Mouse (Mus musculus): ENCODE data around the gene Cdc123. TPM values are rescaled to one million over a fixed set of nuclear protein-coding genes. Genes with fewer than 3 reads are reported as not detected.

The Cdc123 gene
- polyA plus RNA-seq (2012): 84.9 and 101 TPM in 2 replicates

GRCm38 (mm10) chr2:5844873-5845631, at the start of gene Cdc123, which contains the start of gene Nudt5:
TSS of gene Cdc123 (minus strand) at chr2:5845164.
TSS of gene Nudt5 (plus strand) at chr2:5845019.

GRCm38 (mm10) chr2:5862834-5863233, 17.9 kb upstream of the Cdc123 start, which contains the start of gene Gm13199:
TSS of gene Gm13199 (minus strand) at chr2:5862934.

Other genes with a start within 250 kb of the Cdc123 start
- gene Camk1d, start 130.6 kb downstream of the Cdc123 start, polyA plus RNA-seq (2012): 5.6 and 6.8 TPM in 2 replicates
- gene Nudt5, start 145 bp downstream of the Cdc123 start, polyA plus RNA-seq (2012): 11.3 and 15.3 TPM in 2 replicates
- gene Gm13199, start 17.8 kb upstream of the Cdc123 start, polyA plus RNA-seq (2012): 0.12 and 0.24 TPM in 2 replicates
- 1.4 and 1.9 TPM in 2 replicates for gene Sec61a2, start 50.3 kb upstream of the Cdc123 start, polyA plus RNA-seq (2012)
- 0.23 TPM in 2 replicates for gene Dhtkd1, start 97.6 kb upstream of the Cdc123 start, polyA plus RNA-seq (2012)
- 5.2 and 6.8 TPM in 2 replicates for gene Upf2, start 106.3 kb upstream of the Cdc123 start, polyA plus RNA-seq (2012)

All from megakaryocyte-erythroid progenitor cell, adult 5 weeks (primary cell).